Mouse (Mus musculus) heart, adult 9 months (tissue): ENCODE data around the gene Naa35.

Source experiments
- DNase-seq, 2 experiments: peaks; one replicate each; pipeline ENCODE4 v3.0.0; 2022; ENCODE audit warnings: low spot score in 2 of 2

Naa35 gene

GRCm38 (mm10) chr13:59584947-59585647, at the start of gene Naa35, which contains the start of gene Agtpbp1:
Naa35 (plus strand) TSS chr13:59585259.
Agtpbp1 (minus strand) TSS chr13:59585227.
- peak; percentile 99 to 100 for DNase-seq

GRCm38 (mm10) chr13:59535746-59536145, 49.3 kb upstream of the Naa35 start:
- DNase-seq, result no peak

- no peak for DNase-seq
These were observed 48.4 kb upstream of the Naa35 start for GRCm38 (mm10) chr13:59536631-59537030.

- DNase-seq, result no peak
These were observed 46.4 kb upstream of the Naa35 start for GRCm38 (mm10) chr13:59538661-59539060.

GRCm38 (mm10) chr13:59540030-59540429, 45.0 kb upstream of the Naa35 start:
- no peak for DNase-seq

GRCm38 (mm10) chr13:59542411-59542810, 42.6 kb upstream of the Naa35 start:
- no peak for DNase-seq

GRCm38 (mm10) chr13:59547091-59547490, 38.0 kb upstream of the Naa35 start:
- peak; percentile 40 to 69 for DNase-seq

GRCm38 (mm10) chr13:59547716-59548115, 37.3 kb upstream of the Naa35 start:
- peak; percentile 34 to 53 for DNase-seq

GRCm38 (mm10) chr13:59549318-59549798, 35.7 kb upstream of the Naa35 start:
- no peak for DNase-seq

- DNase-seq, result no peak
These were observed 32.8 kb upstream of the Naa35 start for GRCm38 (mm10) chr13:59552286-59552685.

GRCm38 (mm10) chr13:59552751-59553150, 32.3 kb upstream of the Naa35 start:
- no peak for DNase-seq

- peak in 1 of 2 experiments; percentile 18 for DNase-seq
These were observed 30.1 kb upstream of the Naa35 start for GRCm38 (mm10) chr13:59554772-59555505.

- DNase-seq, result no peak
These were observed 29.4 kb upstream of the Naa35 start for GRCm38 (mm10) chr13:59555613-59556192.

GRCm38 (mm10) chr13:59556670-59557069, 28.4 kb upstream of the Naa35 start:
- peak; percentile 46 to 54 for DNase-seq

GRCm38 (mm10) chr13:59557185-59557985, 27.7 kb upstream of the Naa35 start:
- peak; percentile 84 to 85 for DNase-seq

- DNase-seq, result no peak
These were observed 26.3 kb upstream of the Naa35 start for GRCm38 (mm10) chr13:59558776-59559175.

GRCm38 (mm10) chr13:59562471-59562870, 22.6 kb upstream of the Naa35 start:
- DNase-seq, result no peak

GRCm38 (mm10) chr13:59564505-59564904, 20.6 kb upstream of the Naa35 start:
- no peak for DNase-seq

- no peak for DNase-seq
These were observed 20.1 kb upstream of the Naa35 start for GRCm38 (mm10) chr13:59564923-59565322.

- DNase-seq, result no peak
These were observed 19.0 kb upstream of the Naa35 start for GRCm38 (mm10) chr13:59565945-59566520.

- DNase-seq, result no peak
These were observed 14.0 kb upstream of the Naa35 start for GRCm38 (mm10) chr13:59571107-59571506.
